Mouse (Mus musculus) heart, postnatal 25 days (tissue): ENCODE data around the gene Stk17b. TPM values are rescaled to one million over a fixed set of nuclear protein-coding genes. Genes with fewer than 3 reads are reported as not detected.
"Not testable (repeated sequence)": the region's sequence is repeated elsewhere in the genome, so short reads cannot be mapped to it uniquely, and the experiment has no call there.

Experiments used
- DNase-seq: peaks from one replicate; pipeline ENCODE4 v3.0.0; 2022; ENCODE audit warnings: low spot score
- intact Hi-C: fragments of 180-260 bp; cut with DNase I; formaldehyde crosslinking; loops from one replicate; pipeline ENCODE4 v1.15.1; 2025
- total RNA-seq, 2 experiments: library from RNA; stranded (reverse); gene quantifications; 2 replicates each; pipeline ENCODE4 v1.2.3; 2021

Gene Stk17b
- total RNA-seq, 2 experiments from 2014 or later = 10.8 to 14.6 TPM

- intact Hi-C loops = no loop called here
- DNase-seq = no peak
These were observed 6.3 kb upstream of the Stk17b start for GRCm38 (mm10) chr1:53791343-53791742.

- DNase-seq = no peak
- intact Hi-C loops = loop anchor here (2.0 to 10.0 kb wide), 2 partner anchors 38 to 470 kb away; partner anchors contain the start of gene Osgepl1
These were observed 718 bp downstream of the Stk17b start for GRCm38 (mm10) chr1:53784291-53784720.

GRCm38 (mm10) chr1:53782956-53783355 lies 2.1 kb downstream of the Stk17b start:
- intact Hi-C loops = loop anchor here (10.0 kb wide), 1 partner anchor 468 kb away; the partner anchor contains the start of gene Osgepl1
- DNase-seq = no peak

GRCm38 (mm10) chr1:53782079-53782478 lies 2.9 kb downstream of the Stk17b start:
- intact Hi-C loops = loop anchor here (10.0 kb wide), 1 partner anchor 467 kb away; the partner anchor contains the start of gene Osgepl1

GRCm38 (mm10) chr1:53781311-53781710 lies 3.7 kb downstream of the Stk17b start:
- no peak for DNase-seq
- intact Hi-C loops = loop anchor here (10.0 kb wide), 1 partner anchor 467 kb away; the partner anchor contains the start of gene Osgepl1

More at GRCm38 (mm10) chr1:53782079-53782478, 2.9 kb downstream of the Stk17b start:
- DNase-seq = no peak

GRCm38 (mm10) chr1:53776176-53776905 lies 8.7 kb downstream of the Stk17b start:
- DNase-seq = no peak
- intact Hi-C loops = no loop called here

- no peak for DNase-seq
- intact Hi-C loops = no loop called here
These were observed 9.5 kb downstream of the Stk17b start for GRCm38 (mm10) chr1:53775545-53775944.

- DNase-seq = no peak
- intact Hi-C loops = no loop called here
These were observed 10.0 kb downstream of the Stk17b start for GRCm38 (mm10) chr1:53775036-53775435.

- intact Hi-C loops = loop anchor here (5.0 kb wide), 1 partner anchor 118 kb away; no protein-coding TSS in a partner anchor
- no peak for DNase-seq
These were observed 10.5 kb downstream of the Stk17b start for GRCm38 (mm10) chr1:53774571-53774970.

- DNase-seq = peak; percentile 14
- intact Hi-C loops = loop anchor here (5.0 kb wide), 1 partner anchor 118 kb away; no protein-coding TSS in a partner anchor
These were observed 11.0 kb downstream of the Stk17b start for GRCm38 (mm10) chr1:53773994-53774393.

- intact Hi-C loops = loop anchor here (5.0 kb wide), 1 partner anchor 119 kb away; no protein-coding TSS in a partner anchor
- no peak for DNase-seq
These were observed 12.1 kb downstream of the Stk17b start for GRCm38 (mm10) chr1:53772967-53773366.

- intact Hi-C loops = loop anchor here (5.0 kb wide), 1 partner anchor 121 kb away; no protein-coding TSS in a partner anchor
- no peak for DNase-seq
These were observed 13.5 kb downstream of the Stk17b start for GRCm38 (mm10) chr1:53771476-53771875.

GRCm38 (mm10) chr1:53766112-53766511 lies 18.9 kb downstream of the Stk17b start:
- DNase-seq = no peak
- intact Hi-C loops = no loop called here

GRCm38 (mm10) chr1:53757316-53757715 lies 27.7 kb downstream of the Stk17b start:
- DNase-seq = no peak
- intact Hi-C loops = no loop called here

- DNase-seq, intact Hi-C loops: not testable (repeated sequence)
These were observed 31.5 kb downstream of the Stk17b start for GRCm38 (mm10) chr1:53753501-53753900.

GRCm38 (mm10) chr1:53751144-53751543 lies 33.9 kb downstream of the Stk17b start:
- intact Hi-C loops = no loop called here
- DNase-seq = no peak

GRCm38 (mm10) chr1:53750697-53751096 lies 34.3 kb downstream of the Stk17b start:
- intact Hi-C loops = not testable (repeated sequence)

GRCm38 (mm10) chr1:53749881-53750385 lies 35.1 kb downstream of the Stk17b start:
- intact Hi-C loops, DNase-seq: not testable (repeated sequence)

More at GRCm38 (mm10) chr1:53750697-53751096, 34.3 kb downstream of the Stk17b start:
- DNase-seq = not testable (repeated sequence)

GRCm38 (mm10) chr1:53748571-53748970 lies 36.5 kb downstream of the Stk17b start:
- intact Hi-C loops = no loop called here
- DNase-seq = no peak

GRCm38 (mm10) chr1:53746001-53746400 lies 39.0 kb downstream of the Stk17b start:
- intact Hi-C loops = no loop called here
- no peak for DNase-seq
